Mouse (Mus musculus) left cerebral cortex, postnatal 4 days (tissue): ENCODE measurements around the gene Rarres1. TPM values are rescaled to one million over a fixed set of nuclear protein-coding genes. Genes with fewer than 3 reads are reported as not detected.

Experiments used
- DNase-seq: peaks from one replicate; pipeline ENCODE4 v3.0.0-alpha.2; 2022
- intact Hi-C: fragments of 180-260 bp; cut with DNase I; formaldehyde crosslinking; loops from one replicate; pipeline ENCODE4 v1.15.1; 2025
- total RNA-seq, 2 experiments: library from RNA; stranded (reverse); gene quantifications; 2 replicates each; pipeline ENCODE4 v1.2.3; 2021

Gene Rarres1
- total RNA-seq, 2 experiments from 2014 or later = 1.6 to 2.0 TPM

- intact Hi-C loops = no loop called here
- DNase-seq = no peak
Measured at GRCm38 (mm10) chr3:67429338-67429998, 85.9 kb downstream of the Rarres1 start.

Other genes starting within 250 kb of the Rarres1 start
- 1 to 10 TPM; 3.7 to 4.3 TPM for gene Mlf1, start 141.4 kb downstream of the Rarres1 start, total RNA-seq
- gene Gm17402, start 140.4 kb downstream of the Rarres1 start, total RNA-seq = not detected
- 10 to 100 TPM; 32.6 to 39.0 TPM for gene Gfm1, start 85.4 kb downstream of the Rarres1 start, total RNA-seq
- gene Lxn, start 51.6 kb downstream of the Rarres1 start, total RNA-seq = 10 to 100 TPM; 55.3 to 55.9 TPM
- 10 to 100 TPM; 37.2 to 38.8 TPM for gene Mfsd1, start 67.2 kb upstream of the Rarres1 start, total RNA-seq